ENCODE assay signal across 39 mouse cellular contexts in genomic region chrX:24012162-24012561, GRCm38 (mm10). TPM values are rescaled to one million over a fixed set of nuclear protein-coding genes. Genes with fewer than 3 reads are reported as not detected.
"Had no signal": no experiment of that assay in that cellular context is flagged by ENCODE, and none has a peak within 500 bp of the region (broad histone marks: within the 10 kb centered on the region; RNA-seq: fewer than 3 reads in every experiment).

No protein-coding gene starts in this region.

- H3K9me3 ChIP-seq: embryonic facial prominence, embryonic 12.5 days; embryonic facial prominence, embryonic 15.5 days; forebrain, embryonic 12.5 days; forebrain, embryonic 13.5 days; heart, embryonic 10.5 days had no signal

- H3K9ac ChIP-seq: embryonic facial prominence, embryonic 12.5 days; embryonic facial prominence, embryonic 13.5 days; embryonic facial prominence, embryonic 15.5 days; forebrain, embryonic 12.5 days; forebrain, embryonic 13.5 days; forebrain, embryonic 15.5 days; forebrain, postnatal 0 days had no signal

- H3K4me1 ChIP-seq: embryonic facial prominence, embryonic 10.5 days; embryonic facial prominence, embryonic 12.5 days; embryonic facial prominence, embryonic 13.5 days; embryonic facial prominence, embryonic 15.5 days; forebrain, embryonic 10.5 days; forebrain, embryonic 12.5 days; forebrain, embryonic 13.5 days; forebrain, embryonic 15.5 days; heart, embryonic 10.5 days had no signal

- DNase-seq: cerebellum, adult 9-10 months; cerebellum, adult 9-11 months; cerebellum, postnatal 10 days; cerebellum, postnatal 14 days; cerebellum, postnatal 25 days; embryo, embryonic 11 days; forebrain, postnatal 0 days; gastrocnemius, adult 2 months; gastrocnemius, postnatal 10 days; gastrocnemius, postnatal 14 days; gastrocnemius, postnatal 25 days; gastrocnemius, postnatal 36 days; heart, adult 11 months; heart, adult 18-20 months; heart, adult 2 months had no signal

- H3K27me3 ChIP-seq: embryonic facial prominence, embryonic 12.5 days; embryonic facial prominence, embryonic 13.5 days; embryonic facial prominence, embryonic 15.5 days; forebrain, embryonic 12.5 days; forebrain, embryonic 13.5 days; forebrain, embryonic 15.5 days had no signal

- H3K4me3 ChIP-seq: embryonic facial prominence, embryonic 10.5 days; embryonic facial prominence, embryonic 12.5 days; embryonic facial prominence, embryonic 13.5 days; embryonic facial prominence, embryonic 15.5 days; erythroblast, embryonic 14.5 days; forebrain, embryonic 10.5 days; forebrain, embryonic 12.5 days; forebrain, embryonic 13.5 days; forebrain, embryonic 15.5 days; gastrocnemius, adult 2 months; heart, adult 2 months; heart, embryonic 10.5 days had no signal

- H3K27ac ChIP-seq: embryonic facial prominence, embryonic 10.5 days; embryonic facial prominence, embryonic 12.5 days; embryonic facial prominence, embryonic 13.5 days; embryonic facial prominence, embryonic 15.5 days; forebrain, embryonic 10.5 days; forebrain, embryonic 12.5 days; forebrain, embryonic 13.5 days; forebrain, embryonic 15.5 days; gastrocnemius, adult 2 months; heart, adult 2 months; heart, embryonic 10.5 days had no signal

- H3K36me3 ChIP-seq: embryonic facial prominence, embryonic 10.5 days; embryonic facial prominence, embryonic 12.5 days; embryonic facial prominence, embryonic 13.5 days; embryonic facial prominence, embryonic 15.5 days; forebrain, embryonic 10.5 days; forebrain, embryonic 12.5 days; forebrain, embryonic 15.5 days; heart, embryonic 10.5 days had no signal

RNA-seq across cellular contexts. Expression of gene Gm4985, which starts 53.4 kb away (rescaled TPM):
- total RNA-seq: common myeloid progenitor, adult 5-6 weeks; forebrain, postnatal 0 days; gastrocnemius, adult 18-20 months; gastrocnemius, adult 2 months; gastrocnemius, adult 8-10 months; gastrocnemius, postnatal 10 days; gastrocnemius, postnatal 14 days; gastrocnemius, postnatal 25 days; gastrocnemius, postnatal 36 days; gastrocnemius, postnatal 4 days; granulocyte monocyte progenitor cell, adult 5-6 weeks; heart, adult 18-20 months; heart, adult 2 months; heart, adult 8-10 months had no signal
- polyA plus RNA-seq: cortical plate, adult 2 months; embryonic facial prominence, embryonic 10.5 days; embryonic facial prominence, embryonic 11.5 days; embryonic facial prominence, embryonic 12.5 days; embryonic facial prominence, embryonic 13.5 days; embryonic facial prominence, embryonic 14.5 days; embryonic facial prominence, embryonic 15.5 days; erythroblast, embryonic 14.5 days; forebrain, embryonic 10.5 days; forebrain, embryonic 11.5 days; forebrain, embryonic 12.5 days; forebrain, embryonic 13.5 days; forebrain, embryonic 14.5 days; forebrain, embryonic 15.5 days; forebrain, embryonic 16.5 days; forebrain, postnatal 0 days; frontal cortex, adult 2 months; gonadal fat pad, adult 2 months; heart, adult 2 months; heart, embryonic 10.5 days had no signal
